Mouse (Mus musculus): ENCODE measurements around the gene Phip. TPM values are rescaled to one million over a fixed set of nuclear protein-coding genes. Genes with fewer than 3 reads are reported as not detected.

The Phip gene
- polyA plus RNA-seq (2016; fragmentation: Nextera tagmentation; extraction: Ambion mirVana) = 58.4 and 60.8 TPM in 2 replicates

- no peaks in the 10 kb centered on the region for H3K27me3 ChIP-seq (replicated peaks)
- H3K4me3 ChIP-seq = peak within 1 kb of the TSS; percentile 99
- peak within 1 kb of the TSS; percentile 87 for H3K4me2 ChIP-seq
- H3K27ac ChIP-seq (ENCODE audit: poor library complexity, severe bottlenecking) = peak within 1 kb of the TSS; percentile 97
- ATAC-seq (ENCODE audit: insufficient number of reproducible peaks, low FRiP score) = peak; percentile 89
- H3K36me3 ChIP-seq = no peaks in the 10 kb centered on the region
- WGBS = under 1% methylated on average over 77 of the region's 79 CpGs
- H3K4me1 ChIP-seq (replicated peaks) = peaks cover 11% of the 10 kb centered on the region
- H3K9ac ChIP-seq = peak within 1 kb of the TSS; percentile 99
- no peaks in the 10 kb centered on the region for H3K9me3 ChIP-seq (replicated peaks)
These were observed at the start of gene Phip for GRCm38 (mm10) chr9:82975342-82976215. TSS of gene Phip (minus strand) at chr9:82975516.

DNA sequence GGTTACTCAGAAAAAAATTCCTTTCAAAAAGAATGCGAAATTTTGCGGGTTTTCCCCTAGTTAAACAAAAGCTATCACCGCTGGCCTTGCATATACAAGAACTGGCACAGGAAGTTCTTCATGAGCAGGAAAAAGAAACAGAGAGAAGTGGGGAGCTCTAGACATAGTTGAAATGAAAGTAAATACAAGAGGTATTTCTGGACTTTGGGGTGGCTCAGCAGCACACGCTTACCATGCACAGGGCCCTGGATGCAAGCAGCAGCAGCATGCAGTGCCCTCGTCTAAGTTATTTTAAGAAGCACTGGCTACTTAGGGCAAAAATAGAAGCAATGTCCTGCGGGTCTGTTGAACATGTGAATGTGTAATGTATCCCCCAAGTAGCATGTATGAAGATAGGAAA lies 48.4 kb upstream of the Phip start:
- WGBS = 47% methylated on average over 6 of the region's 6 CpGs
- peak overlapping the region; percentile 43 for H3K4me2 ChIP-seq
- no peaks in the 10 kb centered on the region for H3K36me3 ChIP-seq
- peak overlapping the region; percentile 74; the same call in 1 of the 2 replicates for H3K27ac ChIP-seq (ENCODE audit: poor library complexity, severe bottlenecking)
- no peak overlapping the region for H3K9ac ChIP-seq
- H3K4me1 ChIP-seq (replicated peaks) = 0 out of 2 replicates have a peak, but pooled peaks cover 2% of the 10 kb centered on the region
- no peak for ATAC-seq (ENCODE audit: insufficient number of reproducible peaks, low FRiP score)
- H3K4me3 ChIP-seq = no peak overlapping the region
- no peaks in the 10 kb centered on the region for H3K27me3 ChIP-seq (replicated peaks)
- H3K9me3 ChIP-seq (replicated peaks) = no peaks in the 10 kb centered on the region

DNA sequence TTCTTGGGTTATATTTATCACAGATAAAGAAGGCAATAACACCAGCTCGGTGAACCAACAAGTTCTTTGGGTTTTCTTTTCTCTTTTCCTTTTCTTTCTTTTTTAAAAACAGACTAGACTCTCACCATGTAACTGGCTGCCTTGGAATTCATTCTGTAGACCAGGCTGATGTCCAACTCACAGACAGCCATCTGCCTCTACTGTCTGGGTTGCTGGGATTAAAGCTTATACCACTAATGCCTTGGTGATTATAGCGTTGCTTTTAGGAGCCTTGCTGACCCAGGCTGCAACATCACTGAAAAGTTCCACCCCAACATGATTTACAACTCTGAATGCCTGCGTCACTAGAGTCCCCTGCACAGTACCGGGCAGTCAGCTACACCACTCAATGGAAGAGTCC lies 39.2 kb upstream of the Phip start:
- H3K4me1 ChIP-seq (replicated peaks) = no peaks in the 10 kb centered on the region
- H3K4me2 ChIP-seq = no peak overlapping the region
- no peaks in the 10 kb centered on the region for H3K9me3 ChIP-seq (replicated peaks)
- no peak overlapping the region for H3K27ac ChIP-seq (ENCODE audit: poor library complexity, severe bottlenecking)
- H3K9ac ChIP-seq = no peak overlapping the region
- no peak overlapping the region for H3K4me3 ChIP-seq
- 82% methylated on average over 4 of the region's 4 CpGs for WGBS
- H3K27me3 ChIP-seq (replicated peaks) = no peaks in the 10 kb centered on the region
- H3K36me3 ChIP-seq = no peaks in the 10 kb centered on the region
- ATAC-seq (ENCODE audit: insufficient number of reproducible peaks, low FRiP score) = no peak

DNA sequence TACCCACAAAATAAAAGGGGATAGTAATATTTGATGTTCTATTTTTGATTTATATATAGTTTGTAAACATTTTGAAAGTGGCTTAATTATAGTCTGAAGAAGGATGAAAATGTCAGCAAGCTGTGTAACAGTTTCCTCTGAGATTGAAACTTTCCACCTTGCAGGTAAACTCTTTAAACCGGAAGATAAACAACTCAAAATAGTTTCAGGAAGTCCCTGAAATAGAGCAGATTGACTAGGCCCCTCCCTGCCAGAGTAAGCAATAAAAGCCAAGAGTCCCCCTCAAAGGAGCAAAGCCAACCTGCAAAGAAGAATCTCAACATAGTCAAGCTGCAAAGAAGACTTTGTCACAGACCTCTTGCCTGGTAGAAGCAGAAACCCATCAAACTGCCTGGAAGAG lies 33.0 kb upstream of the Phip start:
- no peak overlapping the region for H3K27ac ChIP-seq (ENCODE audit: poor library complexity, severe bottlenecking)
- WGBS = 64% methylated on average over 1 of the region's 1 CpGs

GRCm38 (mm10) chr9:83001342-83001741 lies 26.0 kb upstream of the Phip start:
- peaks cover 9% of the 10 kb centered on the region; the same call in 1 of the 2 replicates for H3K4me1 ChIP-seq (replicated peaks)
- no peak overlapping the region for H3K9ac ChIP-seq
- H3K27me3 ChIP-seq (replicated peaks) = no peaks in the 10 kb centered on the region
- no peaks in the 10 kb centered on the region for H3K36me3 ChIP-seq
- H3K27ac ChIP-seq (ENCODE audit: poor library complexity, severe bottlenecking) = peak overlapping the region; percentile 15; the same call in 1 of the 2 replicates
- WGBS = 79% methylated on average over 4 of the region's 4 CpGs
- H3K4me2 ChIP-seq = no peak overlapping the region
- no peak overlapping the region for H3K4me3 ChIP-seq
- ATAC-seq (ENCODE audit: insufficient number of reproducible peaks, low FRiP score) = no peak
- H3K9me3 ChIP-seq (replicated peaks) = no peaks in the 10 kb centered on the region

More for the DNA sequence above, 33.0 kb upstream of the Phip start:
- Histone ChIP-seq H3K4me1 (replicated peaks) (no peaks in the 10 kb centered on the region), H3K9me3 (replicated peaks) (no peaks in the 10 kb centered on the region), H3K36me3 (no peaks in the 10 kb centered on the region), H3K27me3 (replicated peaks) (no peaks in the 10 kb centered on the region), H3K4me2 (no peak overlapping the region), H3K9ac (no peak overlapping the region), H3K4me3 (no peak overlapping the region)
- ATAC-seq (ENCODE audit: insufficient number of reproducible peaks, low FRiP score) = no peak

DNA sequence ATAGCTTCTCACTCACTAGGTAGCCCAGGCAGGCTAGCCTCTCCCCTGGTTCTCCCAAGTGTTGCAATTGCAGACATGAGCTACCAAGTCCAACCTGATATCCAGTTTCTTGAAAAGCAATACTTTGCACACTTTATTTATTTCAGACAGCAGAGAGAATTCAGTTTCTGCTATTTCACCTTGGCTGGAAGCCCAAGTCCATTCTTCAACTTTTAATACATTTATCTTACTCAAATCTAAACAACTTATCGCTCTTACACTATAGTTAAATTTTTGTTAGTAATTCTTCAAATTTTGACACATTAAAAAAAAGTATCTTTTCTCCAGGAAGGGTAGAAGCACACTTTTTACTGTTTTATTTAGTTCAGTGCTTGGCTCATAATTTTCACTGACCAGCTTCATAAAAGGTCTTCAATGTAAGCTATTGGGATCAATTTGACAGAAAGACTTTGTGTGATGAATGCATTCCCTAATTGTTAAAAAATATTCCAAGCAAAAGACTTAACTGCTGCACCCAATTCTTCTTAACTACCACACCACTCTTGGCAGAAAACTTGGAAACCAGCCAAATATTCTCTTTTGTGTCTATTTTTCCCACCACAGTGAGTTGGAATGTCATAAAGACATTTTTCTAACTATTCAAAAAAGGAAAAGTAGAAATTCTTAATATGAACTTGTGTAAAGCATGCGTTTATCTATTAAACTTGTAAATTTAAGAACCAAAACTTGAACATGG lies 22.6 kb upstream of the Phip start:
- no peak overlapping the region for H3K4me2 ChIP-seq
- 79% methylated on average over 2 of the region's 2 CpGs for WGBS
- H3K9me3 ChIP-seq (replicated peaks) = no peaks in the 10 kb centered on the region
- no peaks in the 10 kb centered on the region for H3K27me3 ChIP-seq (replicated peaks)
- no peak overlapping the region for H3K9ac ChIP-seq
- H3K36me3 ChIP-seq = no peaks in the 10 kb centered on the region
- H3K4me3 ChIP-seq = no peak overlapping the region
- ATAC-seq (ENCODE audit: insufficient number of reproducible peaks, low FRiP score) = no peak
- peaks cover 9% of the 10 kb centered on the region; the same call in 1 of the 2 replicates for H3K4me1 ChIP-seq (replicated peaks)
- H3K27ac ChIP-seq (ENCODE audit: poor library complexity, severe bottlenecking) = no peak overlapping the region

DNA sequence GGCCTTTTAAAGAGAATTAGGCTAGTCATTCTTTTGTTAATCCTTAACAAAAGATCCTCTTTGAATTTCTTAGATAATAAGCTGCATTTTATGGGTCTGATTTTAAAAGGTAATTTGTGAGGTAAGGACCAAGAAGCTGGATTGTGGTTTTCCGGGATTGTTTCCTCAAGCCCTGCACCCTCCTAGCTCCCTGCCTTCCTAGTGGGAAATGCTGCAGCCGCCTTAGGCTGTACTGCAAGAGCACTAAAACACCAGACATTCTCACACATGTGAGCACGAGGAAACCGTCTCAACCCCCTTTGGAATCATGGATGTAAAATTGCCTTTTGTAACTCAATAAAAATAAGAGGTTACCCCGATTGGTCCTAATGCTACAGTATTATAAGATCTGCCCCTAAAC lies 1.6 kb upstream of the Phip start:
- WGBS = 24% methylated on average over 5 of the region's 5 CpGs
- H3K9ac ChIP-seq = no peak overlapping the region
- no peak for ATAC-seq (ENCODE audit: insufficient number of reproducible peaks, low FRiP score)
- peak overlapping the region; percentile 48 for H3K4me2 ChIP-seq
- no peaks in the 10 kb centered on the region for H3K9me3 ChIP-seq (replicated peaks)
- peaks cover 7% of the 10 kb centered on the region for H3K4me1 ChIP-seq (replicated peaks)
- no peaks in the 10 kb centered on the region for H3K27me3 ChIP-seq (replicated peaks)
- H3K36me3 ChIP-seq = no peaks in the 10 kb centered on the region
- 0 out of 2 replicates have a peak overlapping the region, but pooled peaks have one; percentile 47 for H3K27ac ChIP-seq (ENCODE audit: poor library complexity, severe bottlenecking)
- H3K4me3 ChIP-seq = no peak overlapping the region

- Histone ChIP-seq H3K9ac (peak overlapping the region; percentile 99; the same call in 1 of the 2 replicates), H3K4me1 (replicated peaks) (peaks cover 11% of the 10 kb centered on the region), H3K4me3 (peak overlapping the region; percentile 99), H3K9me3 (replicated peaks) (no peaks in the 10 kb centered on the region), H3K4me2 (peak overlapping the region; percentile 87), H3K36me3 (no peaks in the 10 kb centered on the region), H3K27ac (ENCODE audit: poor library complexity, severe bottlenecking) (peak overlapping the region; percentile 97), H3K27me3 (replicated peaks) (no peaks in the 10 kb centered on the region)
- no peak for ATAC-seq (ENCODE audit: insufficient number of reproducible peaks, low FRiP score)
- WGBS = 2% methylated on average over 9 of the region's 9 CpGs
These were observed 903 bp upstream of the Phip start for GRCm38 (mm10) chr9:82976219-82976618.

GRCm38 (mm10) chr9:82974962-82975341 lies 364 bp downstream of the Phip start:
- H3K4me2 ChIP-seq = peak overlapping the region; percentile 87
- peaks cover 11% of the 10 kb centered on the region for H3K4me1 ChIP-seq (replicated peaks)
- no peaks in the 10 kb centered on the region for H3K9me3 ChIP-seq (replicated peaks)
- H3K9ac ChIP-seq = peak overlapping the region; percentile 99
- H3K4me3 ChIP-seq = peak overlapping the region; percentile 99
- H3K27ac ChIP-seq (ENCODE audit: poor library complexity, severe bottlenecking) = peak overlapping the region; percentile 97
- WGBS = 1% methylated on average over 55 of the region's 61 CpGs
- no peaks in the 10 kb centered on the region for H3K27me3 ChIP-seq (replicated peaks)
- peak; percentile 68 for ATAC-seq (ENCODE audit: insufficient number of reproducible peaks, low FRiP score)
- no peaks in the 10 kb centered on the region for H3K36me3 ChIP-seq

GRCm38 (mm10) chr9:82974187-82974861 lies 992 bp downstream of the Phip start:
- ATAC-seq (ENCODE audit: insufficient number of reproducible peaks, low FRiP score) = peak; percentile 88
- H3K27me3 ChIP-seq (replicated peaks) = no peaks in the 10 kb centered on the region
- H3K4me1 ChIP-seq (replicated peaks) = peaks cover 11% of the 10 kb centered on the region
- peak overlapping the region; percentile 87 for H3K4me2 ChIP-seq
- peak overlapping the region; percentile 99 for H3K9ac ChIP-seq
- no peaks in the 10 kb centered on the region for H3K36me3 ChIP-seq
- no peaks in the 10 kb centered on the region for H3K9me3 ChIP-seq (replicated peaks)
- WGBS = under 1% methylated on average over 59 of the region's 75 CpGs
- H3K27ac ChIP-seq (ENCODE audit: poor library complexity, severe bottlenecking) = peak overlapping the region; percentile 97
- peak overlapping the region; percentile 99 for H3K4me3 ChIP-seq
